Mouse (Mus musculus): ENCODE data around the gene Herc1.

Herc1 gene

DNA sequence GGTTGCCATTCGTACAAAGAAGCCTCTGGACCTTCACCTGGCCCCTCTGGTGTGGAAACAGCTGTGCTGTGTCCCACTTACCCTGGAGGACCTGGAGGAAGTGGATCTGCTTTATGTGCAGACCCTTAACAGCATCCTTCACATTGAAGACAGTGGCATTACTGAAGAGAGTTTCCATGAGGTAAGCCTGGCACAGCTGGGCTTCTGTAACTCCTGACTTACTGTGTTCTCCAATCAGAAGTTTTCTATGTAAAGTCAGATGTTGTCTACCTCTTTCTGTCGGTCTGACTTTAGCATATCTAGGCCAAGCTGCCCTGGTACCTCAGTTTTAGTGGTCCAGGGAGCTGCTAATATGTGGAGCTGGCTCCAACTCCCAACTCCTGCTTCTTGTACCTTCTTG is 151.0 kb downstream of the Herc1 start:
- no peak for DNase-seq (ENCODE audit: low spot score)

DNA sequence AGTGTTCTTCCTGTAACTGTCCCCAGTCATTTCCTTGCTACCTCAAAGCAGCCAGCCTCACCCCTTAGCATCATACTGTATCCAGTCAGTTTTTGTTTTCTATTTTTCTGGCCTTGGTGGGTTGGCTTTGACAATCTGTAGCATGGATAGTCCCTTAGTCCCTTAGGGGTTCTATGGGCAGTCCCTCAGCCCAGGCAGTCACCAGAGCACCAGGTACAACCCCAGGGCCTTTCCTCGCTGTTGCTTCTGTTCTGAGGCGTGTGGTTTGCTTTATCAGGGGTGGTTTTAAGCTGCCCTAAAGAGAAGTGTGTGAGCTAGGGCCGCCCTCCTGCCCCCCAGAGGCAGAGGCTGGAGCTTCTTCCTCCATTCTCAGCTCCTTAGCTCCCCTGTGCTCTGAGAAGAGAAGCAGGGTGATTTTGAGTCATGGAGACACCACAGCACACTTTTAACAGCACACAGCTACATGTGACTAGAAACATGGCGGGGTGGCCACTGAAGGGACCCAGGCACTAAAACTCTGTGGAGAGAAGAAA is 153.7 kb downstream of the Herc1 start:
- no peak for DNase-seq (ENCODE audit: low spot score)

DNA sequence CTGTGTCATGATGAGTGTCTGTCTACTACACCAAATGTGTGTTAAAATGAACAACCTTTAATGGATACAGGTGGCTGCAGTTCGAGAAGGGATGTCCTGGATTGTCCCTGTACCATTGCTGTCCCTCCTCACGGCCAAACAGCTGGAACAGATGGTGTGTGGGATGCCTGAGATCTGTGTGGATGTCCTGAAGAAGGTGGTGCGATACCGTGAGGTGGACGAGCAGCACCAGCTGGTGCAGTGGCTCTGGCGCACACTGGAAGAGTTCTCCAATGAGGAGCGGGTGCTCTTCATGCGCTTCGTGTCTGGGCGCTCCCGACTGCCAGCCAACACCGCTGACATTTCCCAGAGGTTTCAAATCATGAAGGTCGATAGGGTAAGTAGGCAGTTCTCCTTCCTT is 154.3 kb downstream of the Herc1 start:
- no peak for DNase-seq (ENCODE audit: low spot score)

DNA sequence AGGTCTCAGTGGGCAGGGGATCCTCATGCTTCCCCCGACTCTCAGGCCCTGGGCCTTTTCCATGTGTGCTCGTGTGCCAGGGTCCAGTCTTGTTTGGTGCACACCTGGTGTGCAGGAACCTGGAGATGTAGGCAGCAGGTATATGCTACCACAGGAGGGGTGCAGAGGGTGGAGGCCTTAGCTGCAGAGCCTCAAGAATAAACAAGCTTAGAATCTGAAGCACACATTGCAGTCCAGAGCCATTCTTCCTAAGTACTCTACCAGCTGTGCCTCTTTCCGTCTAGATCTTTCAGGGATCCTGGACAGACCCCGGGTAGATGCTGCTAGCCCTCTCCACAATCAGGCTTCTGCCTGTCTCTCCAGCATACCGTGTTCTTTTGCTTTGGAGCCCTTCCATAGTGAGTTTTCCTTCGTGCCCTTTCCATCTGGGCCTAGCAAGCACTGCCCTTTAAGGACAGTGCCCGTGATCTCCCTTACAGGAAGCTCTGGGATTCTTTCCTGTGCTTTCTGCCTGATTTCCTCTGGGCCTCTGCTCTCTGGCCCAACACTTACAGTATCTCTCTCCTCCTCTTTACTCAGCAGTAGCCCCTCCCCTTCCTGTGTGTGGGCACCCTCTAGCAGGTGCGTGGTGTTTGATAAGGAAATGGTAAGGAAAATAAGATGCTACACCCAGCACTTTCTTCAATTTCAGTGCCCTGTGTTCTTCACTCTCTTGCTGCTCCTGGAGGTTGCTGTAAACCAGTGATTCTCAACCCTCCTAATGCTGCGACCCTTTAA is 155.1 kb downstream of the Herc1 start:
- DNase-seq (ENCODE audit: low spot score): no peak

DNA sequence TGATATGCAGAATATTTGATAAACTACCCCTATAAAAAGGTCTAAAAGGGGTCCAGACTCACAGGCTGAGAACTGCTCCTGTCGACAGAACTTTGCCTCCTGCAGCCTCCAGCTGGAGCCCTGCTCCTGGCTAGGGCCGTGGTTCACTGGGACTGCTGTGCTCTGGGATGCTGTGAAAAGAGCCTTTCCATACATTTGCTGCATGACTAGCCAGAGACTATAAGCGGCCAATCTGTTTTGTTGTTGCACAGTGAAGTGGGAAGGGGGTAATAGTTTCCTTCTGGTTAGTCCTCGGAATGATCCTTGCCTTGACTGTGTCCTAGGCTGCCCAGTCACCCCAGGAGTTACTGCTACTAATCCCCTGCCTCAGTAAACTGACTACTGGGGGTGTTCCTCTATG is 155.8 kb downstream of the Herc1 start:
- DNase-seq (ENCODE audit: low spot score): no peak

DNA sequence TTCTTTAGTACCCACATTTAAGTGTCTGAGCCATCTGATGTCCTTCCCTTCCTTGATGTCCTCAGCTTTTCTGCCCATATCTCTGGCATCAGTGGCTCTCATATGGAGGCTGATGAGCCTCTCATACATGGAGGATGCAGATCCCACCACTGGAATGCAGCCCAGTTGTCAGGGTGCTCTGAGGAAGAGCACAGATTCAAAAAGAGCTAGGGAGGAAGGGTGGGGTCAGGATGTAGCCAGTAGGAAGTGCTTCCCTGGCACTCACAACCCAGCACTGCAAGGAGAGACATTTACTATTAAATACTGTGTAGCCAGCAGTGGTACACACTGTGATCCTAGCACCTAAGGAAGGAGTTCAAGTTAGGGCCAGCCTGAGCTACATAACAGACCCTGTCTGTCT is 156.2 kb downstream of the Herc1 start:
- DNase-seq (ENCODE audit: low spot score): no peak

DNA sequence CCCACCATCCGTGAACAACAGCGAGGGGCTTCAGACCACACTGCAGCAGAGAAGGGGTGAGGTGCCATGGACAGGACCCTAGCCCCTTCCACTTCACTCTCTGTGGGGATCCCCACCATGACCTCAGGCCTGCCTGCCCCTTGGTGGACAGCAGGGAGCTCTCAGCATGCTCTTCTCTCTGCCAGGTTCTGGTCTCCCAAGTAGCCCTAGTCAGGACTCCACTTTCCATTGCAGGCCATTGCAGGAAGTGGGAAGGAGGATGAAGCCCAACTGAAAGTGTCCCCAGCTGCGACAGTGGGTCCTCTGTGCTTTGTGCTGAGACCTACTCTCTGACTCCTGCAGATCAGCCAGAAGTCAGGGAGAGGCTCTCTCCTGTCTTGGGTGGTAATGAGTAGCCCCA is 157.4 kb downstream of the Herc1 start:
- DNase-seq (ENCODE audit: low spot score): no peak

DNA sequence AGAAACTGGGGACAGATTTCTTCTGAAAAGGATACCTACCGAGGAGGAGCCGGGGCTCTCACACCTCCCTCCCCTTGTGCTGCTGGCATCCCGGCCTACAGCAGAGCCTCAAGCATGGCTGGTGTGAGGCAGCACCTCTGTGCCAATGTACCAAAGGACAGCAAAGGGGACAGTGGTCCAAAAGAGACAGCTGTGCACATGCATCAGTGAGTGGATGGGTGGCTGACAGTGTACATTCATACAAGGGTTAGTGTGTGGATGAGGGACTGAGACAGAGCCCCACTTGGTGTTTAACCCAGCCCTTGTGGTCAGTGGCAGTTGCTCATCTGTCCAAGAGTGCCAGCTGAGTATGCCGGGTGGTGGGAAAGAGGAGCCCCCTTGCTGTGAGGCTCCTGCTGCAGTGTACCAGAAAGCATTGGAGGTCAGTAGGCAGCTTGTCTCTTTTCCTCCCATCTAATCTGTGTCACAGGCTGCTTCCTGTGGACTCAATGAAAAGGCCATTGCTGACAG is 158.7 kb downstream of the Herc1 start:
- DNase-seq (ENCODE audit: low spot score): no peak

DNA sequence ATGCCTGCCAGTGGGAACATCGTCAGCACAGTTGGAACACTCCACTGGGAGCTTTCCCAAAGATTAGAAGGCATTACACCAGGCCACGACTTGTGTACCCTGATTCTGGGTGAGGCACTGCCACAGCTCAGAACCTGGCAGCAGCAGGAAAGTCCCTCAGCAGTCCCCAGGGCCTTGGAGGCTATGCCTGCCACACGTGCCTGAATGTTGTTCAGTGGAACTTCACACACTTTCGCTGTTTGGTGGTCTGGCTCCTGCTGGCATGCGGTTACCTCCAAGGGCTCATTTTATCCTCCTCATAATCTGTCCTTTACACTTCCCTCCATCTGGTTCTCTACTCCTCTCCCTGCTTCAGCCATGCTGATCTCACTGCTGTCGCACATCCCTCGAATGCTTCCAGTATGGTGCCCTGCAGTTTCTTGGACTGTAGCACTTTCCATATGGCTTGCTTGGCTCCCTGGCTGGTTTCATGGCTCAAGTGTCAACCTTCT is 160.1 kb downstream of the Herc1 start:
- no peak for DNase-seq (ENCODE audit: low spot score)

DNA sequence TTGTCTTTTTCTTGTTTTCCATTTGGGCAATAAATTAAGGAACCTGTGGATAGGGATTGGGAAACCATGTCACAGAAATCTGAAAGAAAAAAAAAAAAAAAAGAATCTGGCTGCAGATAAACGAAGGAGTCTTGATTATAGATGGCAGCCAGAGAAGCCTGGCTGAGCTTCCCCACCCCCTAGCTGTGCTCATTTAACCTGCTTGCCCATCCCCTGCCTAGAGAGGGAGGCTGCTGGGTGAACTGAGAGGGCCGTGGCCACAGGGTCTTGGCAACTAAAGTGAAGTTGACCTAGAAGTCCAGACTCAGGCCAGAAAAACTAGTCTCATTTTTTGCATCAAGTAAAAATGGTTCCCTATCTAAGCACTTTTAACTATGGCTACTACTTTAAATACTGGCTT is 160.7 kb downstream of the Herc1 start:
- DNase-seq (ENCODE audit: low spot score): no peak

DNA sequence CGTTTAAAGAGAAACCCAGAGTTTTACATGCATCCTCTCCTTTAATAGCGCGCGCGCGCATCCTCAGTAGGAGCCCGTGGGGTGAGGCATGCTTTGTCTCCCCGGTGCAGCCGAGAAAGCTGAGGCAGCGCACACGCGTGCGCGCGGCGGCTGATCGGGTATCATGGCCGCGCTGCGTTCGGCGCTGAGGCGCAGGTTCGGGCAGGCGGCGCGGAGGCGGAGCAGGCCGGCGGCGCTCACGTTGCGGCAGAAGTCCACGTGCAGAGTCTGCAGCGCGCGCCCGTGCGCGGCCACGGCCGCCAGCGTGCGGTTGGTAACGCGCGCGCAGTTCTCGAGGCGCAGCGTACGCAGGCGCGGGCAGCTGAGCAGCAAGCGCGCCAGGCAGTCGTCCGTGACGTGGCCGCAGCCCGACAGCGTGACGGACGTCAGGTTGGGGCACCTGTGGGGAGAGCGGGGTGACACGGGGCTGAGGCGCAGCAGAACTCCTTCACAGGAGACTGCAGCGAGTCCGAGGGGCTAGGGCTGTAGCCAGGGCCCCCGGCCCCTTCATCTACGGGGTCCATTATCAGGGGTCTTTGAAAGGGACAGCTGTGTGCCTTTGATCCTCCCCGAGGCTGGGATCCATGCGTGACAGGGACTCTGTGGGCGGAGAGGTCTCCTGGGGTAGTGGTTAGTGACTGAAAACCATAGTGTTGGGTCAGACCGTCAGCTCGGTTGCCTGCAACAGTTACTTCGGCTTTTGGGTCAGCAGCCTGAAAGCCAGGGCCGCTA is 161.5 kb downstream of the Herc1 start:
- DNase-seq (ENCODE audit: low spot score): peak; percentile 80

DNA sequence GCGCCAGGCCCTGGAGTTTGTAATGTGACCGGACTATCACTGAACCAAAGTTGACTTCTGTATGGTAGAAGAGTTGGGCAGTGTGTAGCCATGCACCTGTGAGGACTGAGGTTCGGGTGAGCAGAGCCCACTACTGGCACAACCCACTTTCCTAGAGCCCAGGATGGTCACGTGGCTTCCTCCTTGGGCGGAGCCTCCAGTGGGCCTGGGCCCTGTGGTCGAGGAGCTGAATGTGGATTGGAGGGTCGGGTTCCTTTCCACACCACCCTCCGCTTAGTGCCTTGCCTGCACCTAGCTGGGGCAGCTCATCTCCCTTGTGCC is 162.1 kb downstream of the Herc1 start:
- DNase-seq (ENCODE audit: low spot score): peak; percentile 63

DNA sequence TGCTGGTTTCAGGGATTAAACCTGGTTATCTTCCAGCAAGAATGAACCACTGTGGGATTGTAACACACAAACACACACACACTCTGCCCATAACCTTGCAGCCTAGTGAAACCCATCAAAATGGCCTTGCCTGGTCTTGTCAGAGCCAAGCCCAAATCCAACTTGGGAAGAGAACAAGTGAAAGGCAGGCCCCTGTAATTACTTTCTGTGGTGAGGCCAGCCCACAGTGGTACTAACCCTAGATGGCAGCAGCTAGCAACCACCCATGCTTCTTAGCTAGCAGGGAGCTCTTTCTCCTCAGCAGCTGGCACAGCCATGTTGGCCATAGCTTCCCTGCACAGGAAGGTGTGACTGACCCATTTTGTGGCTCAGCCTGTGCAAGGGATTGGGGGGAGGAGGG is 162.9 kb downstream of the Herc1 start:
- no peak for DNase-seq (ENCODE audit: low spot score)

DNA sequence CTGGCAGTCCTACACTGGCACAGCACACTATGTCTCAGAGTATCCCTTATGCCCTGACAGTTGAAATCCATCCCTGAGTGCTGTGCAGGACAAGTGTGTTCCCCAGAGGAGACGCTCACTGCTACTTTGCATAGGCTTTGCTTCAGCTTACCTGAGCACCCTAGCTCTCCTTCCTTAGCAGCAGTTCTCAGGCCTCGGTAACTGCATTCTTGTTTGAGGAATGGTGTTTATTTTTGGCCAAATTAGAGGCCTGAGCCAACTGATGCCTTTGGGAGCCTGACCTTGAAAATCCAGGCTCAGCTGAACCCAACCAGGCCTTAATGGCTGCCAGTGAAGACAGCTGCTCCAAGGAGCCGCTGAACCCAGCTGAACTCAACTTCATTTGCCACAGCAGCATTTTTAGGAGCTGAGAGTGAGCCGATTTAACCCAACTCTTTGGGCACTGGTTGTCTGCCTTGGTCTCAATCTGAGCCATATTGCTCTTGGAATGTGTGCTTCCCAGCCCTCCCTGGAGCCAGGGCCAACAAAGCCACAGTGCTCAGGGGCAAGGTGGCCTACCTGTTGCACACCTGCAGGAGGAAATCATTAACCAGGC is 163.5 kb downstream of the Herc1 start:
- DNase-seq (ENCODE audit: low spot score): no peak

DNA sequence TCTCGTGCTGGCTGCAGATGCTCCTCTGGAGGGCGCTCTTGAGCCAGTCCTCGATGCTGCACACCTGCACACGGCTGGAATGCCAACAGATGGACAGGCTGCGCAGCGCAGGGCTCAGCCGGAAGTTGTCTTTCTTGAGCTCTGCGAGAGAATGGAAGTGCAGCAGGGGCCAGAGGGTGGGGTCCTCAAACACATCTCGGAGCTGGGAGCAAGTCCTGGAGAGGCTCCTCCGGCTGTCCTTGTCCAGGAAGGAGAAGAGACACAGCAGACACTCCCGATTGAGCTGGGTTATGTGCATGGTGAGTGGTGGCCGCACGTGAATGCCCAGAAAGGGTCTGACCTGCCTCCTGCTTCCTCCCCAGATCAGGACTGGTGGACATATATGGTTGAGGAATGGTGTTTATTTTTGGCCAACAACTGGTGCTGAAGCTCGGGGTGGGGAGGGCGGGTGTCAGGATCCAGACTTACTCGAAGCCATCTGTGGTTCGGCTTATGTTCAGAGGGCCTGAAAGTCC is 164.1 kb downstream of the Herc1 start, which contains the start of gene Fbxl22:
Fbxl22 (minus strand) TSS at position 338 of the 515 bp plus-strand sequence.
- DNase-seq (ENCODE audit: low spot score): no peak

DNA sequence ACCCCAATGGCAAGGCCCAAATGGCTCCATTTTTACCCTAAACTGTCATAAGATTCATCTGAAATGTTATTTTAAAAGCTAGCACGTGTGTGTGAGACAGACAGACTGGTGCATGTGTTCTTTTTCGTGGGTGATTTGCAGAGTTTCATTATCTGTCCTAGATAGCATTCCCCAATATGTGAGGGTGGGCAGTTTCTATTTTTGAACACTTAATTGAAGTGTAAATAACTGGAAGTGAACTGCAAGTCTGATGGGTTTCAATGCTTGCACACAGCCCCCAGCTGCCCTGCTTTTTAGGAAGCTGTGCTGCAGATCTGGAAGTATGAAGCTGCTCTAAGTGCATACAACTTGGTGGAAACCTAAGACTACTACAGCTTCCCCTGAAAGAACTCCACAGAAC is 164.9 kb downstream of the Herc1 start:
- no peak for DNase-seq (ENCODE audit: low spot score)

DNA sequence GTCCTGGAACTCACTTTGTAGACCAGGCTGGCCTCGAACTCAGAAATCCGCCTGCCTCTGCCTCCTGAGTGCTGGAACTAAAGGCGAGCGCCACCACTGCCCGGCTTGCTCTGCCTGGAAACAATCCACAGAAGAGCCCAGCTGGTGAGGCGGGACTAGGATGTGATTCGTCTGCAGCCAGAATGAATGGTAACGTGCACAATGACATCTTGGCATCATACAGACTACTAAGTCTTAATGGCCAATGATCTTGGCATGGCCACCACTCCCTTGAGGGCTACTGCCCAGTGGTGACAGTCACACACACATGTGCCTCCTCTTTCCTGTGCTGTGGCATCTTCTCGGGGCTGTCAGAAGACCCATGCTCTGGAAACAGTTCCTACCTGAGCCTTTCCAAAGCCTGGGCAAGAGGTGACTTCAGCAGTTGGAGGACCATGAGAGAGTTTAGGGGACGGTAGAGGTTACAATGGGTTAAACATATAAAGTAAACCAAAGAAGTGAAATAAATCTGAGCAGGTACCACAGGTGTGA is 165.5 kb downstream of the Herc1 start:
- no peak for DNase-seq (ENCODE audit: low spot score)

DNA sequence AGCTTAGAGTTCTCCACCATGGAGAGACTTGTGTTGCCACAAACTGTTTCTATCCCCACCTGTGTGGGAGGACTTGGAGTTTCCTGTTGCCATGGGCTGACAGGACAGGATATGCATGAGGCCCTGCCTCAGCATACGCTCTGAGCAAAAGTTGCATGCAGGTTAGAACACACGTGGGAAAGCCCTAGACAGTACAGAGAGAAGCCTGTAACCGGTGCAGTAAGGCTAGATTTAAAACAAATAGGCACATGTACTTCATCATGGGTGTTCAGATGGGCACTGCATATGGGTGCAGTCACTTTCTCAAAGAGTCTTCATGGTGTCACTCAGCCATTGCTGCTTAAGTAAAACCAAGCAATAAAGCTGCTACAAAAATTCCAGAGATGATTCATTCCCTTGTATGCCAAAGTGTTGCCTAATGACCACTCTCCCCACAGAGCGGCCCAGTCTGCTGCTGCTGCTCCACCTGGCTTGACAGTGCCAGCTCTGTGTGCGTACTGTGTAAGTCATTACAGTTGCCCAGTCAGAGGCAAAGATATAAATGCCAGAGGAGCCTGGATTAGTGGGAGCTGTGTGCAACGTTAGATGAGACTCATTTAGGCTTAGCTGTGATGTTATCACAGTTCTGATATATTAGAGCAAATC is 166.2 kb downstream of the Herc1 start:
- no peak for DNase-seq (ENCODE audit: low spot score)

DNA sequence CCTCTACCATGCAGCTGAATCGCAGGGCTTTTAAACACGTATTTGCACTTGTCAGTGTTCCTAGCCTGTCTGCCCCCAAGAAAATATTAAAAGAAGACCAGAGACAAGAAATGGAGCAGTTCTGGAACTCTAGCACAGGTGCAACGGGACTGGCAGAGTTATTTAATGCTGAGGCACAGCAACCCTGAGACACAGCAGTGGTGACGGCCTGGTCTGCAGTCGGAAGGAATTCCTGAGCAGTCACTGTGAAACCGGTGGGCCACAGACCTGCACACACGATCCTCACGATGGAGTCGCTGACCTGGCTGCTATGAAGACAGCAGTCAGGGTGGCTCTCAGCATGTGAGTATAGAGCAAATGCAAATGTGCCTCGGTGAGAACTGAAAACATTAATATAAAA is 167.5 kb downstream of the Herc1 start:
- DNase-seq (ENCODE audit: low spot score): no peak

DNA sequence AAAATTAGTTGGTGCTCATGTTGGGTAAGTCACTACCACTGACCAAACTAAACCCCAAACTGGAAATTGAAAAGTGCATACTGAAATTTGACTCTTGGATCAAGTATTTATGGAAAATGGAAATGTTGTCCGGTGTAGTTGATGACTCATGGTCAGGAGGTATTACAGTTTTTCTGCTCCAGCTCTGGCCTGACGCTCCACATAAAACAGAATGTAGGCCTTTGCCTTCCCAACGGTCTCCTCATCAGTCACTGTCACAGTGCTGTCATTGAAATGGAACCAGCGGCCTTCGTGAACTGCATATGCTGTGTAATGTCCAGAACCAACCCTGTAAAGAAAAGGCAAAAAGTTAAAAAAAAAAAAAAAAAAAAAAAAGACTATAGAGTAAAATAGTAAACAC is 168.0 kb downstream of the Herc1 start:
- no peak for DNase-seq (ENCODE audit: low spot score)

DNA sequence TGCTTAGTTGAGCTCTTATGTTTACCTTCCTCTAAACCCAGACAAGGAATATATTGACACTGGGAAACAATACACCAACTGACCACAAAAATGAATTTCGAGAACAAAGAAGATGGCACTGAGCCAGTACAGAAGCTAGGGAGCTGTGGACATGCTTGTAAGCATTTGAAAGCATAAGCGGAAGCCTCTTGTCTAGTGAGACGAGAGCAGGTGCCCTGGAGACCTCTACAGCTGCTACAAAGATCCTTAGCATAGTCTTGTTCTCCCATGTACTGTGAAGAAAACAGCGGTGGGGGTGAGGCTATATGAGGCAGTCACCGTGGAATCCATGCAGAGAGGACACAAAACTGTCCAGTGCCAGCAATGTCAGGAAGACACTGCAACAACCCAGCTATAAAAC is 168.7 kb downstream of the Herc1 start:
- DNase-seq (ENCODE audit: low spot score): no peak

DNA sequence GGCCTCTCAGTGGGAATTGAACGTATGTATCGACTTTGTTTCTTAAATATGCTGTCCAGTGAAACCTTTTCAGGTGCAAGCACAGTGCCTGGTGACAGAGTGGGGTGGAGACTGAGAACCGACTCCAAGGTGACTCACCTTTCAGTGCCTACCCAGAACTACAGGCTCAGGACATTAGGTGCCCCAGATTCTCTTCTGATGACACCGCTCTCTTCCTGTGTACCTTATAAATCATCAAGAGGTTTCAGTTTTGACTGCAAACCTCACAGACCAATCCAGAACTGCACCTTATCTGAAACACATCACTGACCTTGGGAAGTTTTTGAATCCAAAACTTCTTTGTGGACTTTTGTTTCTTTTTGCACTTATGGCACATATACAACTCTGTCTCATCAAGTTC is 170.0 kb downstream of the Herc1 start:
- no peak for DNase-seq (ENCODE audit: low spot score)
